Mouse (Mus musculus) myocyte (in vitro differentiated cells): ENCODE measurements around the gene Kcna2. TPM values are rescaled to one million over a fixed set of nuclear protein-coding genes. Genes with fewer than 3 reads are reported as not detected.

Experiments
- H3K27me3 ChIP-seq: one replicate; pipeline ENCODE4 v1.6.1; 2011; ENCODE audit not compliant: control insufficient read depth, insufficient read depth, insufficient read length
- H3K36me3 ChIP-seq: one replicate; pipeline ENCODE4 v1.6.1; 2011; ENCODE audit not compliant: control insufficient read depth, insufficient read depth
- H3K4me2 ChIP-seq: one replicate; pipeline ENCODE4 v1.6.1; 2011; ENCODE audit warnings: low read depth, control low read depth
- H3K4me3 ChIP-seq: one replicate; pipeline ENCODE4 v1.5.1; 2011; ENCODE audit warnings: mild to moderate bottlenecking, control low read depth, moderate library complexity
- H3K79me2 ChIP-seq: one replicate; pipeline ENCODE4 v1.6.1; 2011; ENCODE audit not compliant: control insufficient read depth, insufficient read depth
- H3ac ChIP-seq: one replicate; pipeline ENCODE4 v1.6.1; 2011; ENCODE audit not compliant: control insufficient read depth, insufficient read length
- CEBPB ChIP-seq: IDR thresholded peaks from 2 replicates; pipeline ENCODE4 v1.6.1; 2011; ENCODE audit warnings: mild to moderate bottlenecking, moderate library complexity; ENCODE audit not compliant: poor library complexity, insufficient read depth, severe bottlenecking
- E2F4 ChIP-seq: IDR thresholded peaks from one replicate; pipeline ENCODE4 v1.6.1; 2011; ENCODE audit warnings: mild to moderate bottlenecking, control low read depth, moderate library complexity; ENCODE audit not compliant: insufficient read depth
- MAX ChIP-seq: IDR thresholded peaks from one replicate; pipeline ENCODE4 v1.6.1; 2011; ENCODE audit warnings: low read depth, mild to moderate bottlenecking, control low read depth
- MYOD1 ChIP-seq, 3 experiments: IDR thresholded peaks; one replicate each; pipeline ENCODE4 v1.6.1; 2011; ENCODE audit warnings: control low read depth in 2 of 3, low read depth in 2 of 3, mild to moderate bottlenecking in 2 of 3, moderate library complexity in 1 of 3; ENCODE audit not compliant: insufficient read length in 2 of 3, control insufficient read depth in 1 of 3
- MYOG ChIP-seq, 3 experiments: IDR thresholded peaks; one replicate each; pipeline ENCODE4 v1.6.1; 2011; ENCODE audit warnings: control low read depth in 2 of 3, low read depth in 2 of 3, mild to moderate bottlenecking in 2 of 3; ENCODE audit not compliant: insufficient read length in 2 of 3, control insufficient read depth in 1 of 3, insufficient read depth in 1 of 3
- POLR2A ChIP-seq: IDR thresholded peaks from one replicate; pipeline ENCODE4 v1.6.1; 2011; ENCODE audit warnings: low read depth, mild to moderate bottlenecking, control low read depth, moderate library complexity; ENCODE audit not compliant: insufficient read length
- POLR2AphosphoS2 ChIP-seq: IDR thresholded peaks from one replicate; pipeline ENCODE4 v1.6.1; 2011; ENCODE audit warnings: low read depth, control low read depth; ENCODE audit not compliant: insufficient read length
- REST ChIP-seq: IDR thresholded peaks from one replicate; pipeline ENCODE4 v1.6.1; 2011; ENCODE audit warnings: mild to moderate bottlenecking, control low read depth, moderate library complexity; ENCODE audit not compliant: insufficient read depth, insufficient read length
- SRF ChIP-seq: IDR thresholded peaks from one replicate; pipeline ENCODE4 v1.6.1; 2011; ENCODE audit warnings: low read depth; ENCODE audit not compliant: control insufficient read depth, insufficient read length
- TCF12 ChIP-seq: IDR thresholded peaks from one replicate; pipeline ENCODE4 v1.6.1; 2011; ENCODE audit warnings: mild to moderate bottlenecking, control low read depth; ENCODE audit not compliant: poor library complexity, insufficient read depth, severe bottlenecking
- TCF3 ChIP-seq: IDR thresholded peaks from one replicate; pipeline ENCODE4 v1.6.1; 2011; ENCODE audit warnings: low read depth, control low read depth; ENCODE audit not compliant: insufficient read length
- USF1 ChIP-seq: IDR thresholded peaks from one replicate; pipeline ENCODE4 v1.6.1; 2011; ENCODE audit warnings: low read depth, mild to moderate bottlenecking, control low read depth, moderate library complexity
- polyA plus RNA-seq: library from polyadenylated mRNA; unstranded; fragments of >200 nt; fragmentation: generic; extraction: Trizol; gene quantifications from one replicate; pipeline ENCODE4 v1.2.1, GENCODE M21; 2012; ENCODE audit warnings: missing spikeins

Gene Kcna2
- polyA plus RNA-seq, 1 experiment = not detected

GRCm38 (mm10) chr3:107099866-107100265 is 1.1 kb upstream of the Kcna2 start:
- Histone ChIP-seq H3K4me2 (no peak overlapping the region), H3ac (no peak overlapping the region), H3K27me3 (peaks cover 51% of the 10 kb centered on the region), H3K79me2 (no peaks in the 10 kb centered on the region), H3K4me3 (no peak overlapping the region), H3K36me3 (no peaks in the 10 kb centered on the region)
- TF ChIP-seq USF1 (no peak), MAX (no peak), SRF (no peak), POLR2A (no peak), MYOD1 (IDR thresholded peaks at IDR 0.05; ENCODE audit: control insufficient read depth in 1 of 3, insufficient read length in 2 of 3, low read depth in 2 of 3) (no peak), E2F4 (no peak), CEBPB (no peak), POLR2AphosphoS2 (no peak), REST (no peak), TCF3 (no peak), MYOG (IDR thresholded peaks at IDR 0.05; ENCODE audit: control insufficient read depth in 1 of 3, insufficient read depth in 1 of 3, insufficient read length in 2 of 3, low read depth in 2 of 3) (no peak), TCF12 (no peak)

- no peaks in the 10 kb centered on the region for H3K36me3 ChIP-seq
- H3ac ChIP-seq = no peak overlapping the region
- H3K79me2 ChIP-seq = no peaks in the 10 kb centered on the region
- peaks cover 61% of the 10 kb centered on the region for H3K27me3 ChIP-seq
- TF ChIP-seq MYOG (IDR thresholded peaks at IDR 0.05; ENCODE audit: control insufficient read depth in 1 of 3, insufficient read depth in 1 of 3, insufficient read length in 2 of 3, low read depth in 2 of 3) = no peak
- no peak for TF ChIP-seq MAX
- no peak for TF ChIP-seq TCF12
- TF ChIP-seq SRF = no peak
- TF ChIP-seq TCF3 = no peak
- no peak for TF ChIP-seq E2F4
- TF ChIP-seq USF1 = no peak
- no peak for TF ChIP-seq CEBPB
- no peak for TF ChIP-seq POLR2A
- TF ChIP-seq MYOD1 (IDR thresholded peaks at IDR 0.05; ENCODE audit: control insufficient read depth in 1 of 3, insufficient read length in 2 of 3, low read depth in 2 of 3) = no peak
- no peak for TF ChIP-seq POLR2AphosphoS2
- TF ChIP-seq REST = no peak
- no peak overlapping the region for H3K4me3 ChIP-seq
- no peak overlapping the region for H3K4me2 ChIP-seq
Observed at GRCm38 (mm10) chr3:107101456-107101786, 475 bp downstream of the Kcna2 start.

- H3K27me3 ChIP-seq = peaks cover 61% of the 10 kb centered on the region
- no peak overlapping the region for H3ac ChIP-seq
- no peak overlapping the region for H3K4me3 ChIP-seq
- H3K79me2 ChIP-seq = no peaks in the 10 kb centered on the region
- H3K4me2 ChIP-seq = no peak overlapping the region
- TF ChIP-seq CEBPB (no peak), POLR2A (no peak), SRF (no peak), TCF3 (no peak), USF1 (no peak), TCF12 (no peak)
- H3K36me3 ChIP-seq = no peaks in the 10 kb centered on the region
Observed at GRCm38 (mm10) chr3:107101787-107102651, 1.1 kb downstream of the Kcna2 start.

GRCm38 (mm10) chr3:107103041-107103440 is 2.1 kb downstream of the Kcna2 start:
- Histone ChIP-seq H3K36me3 (no peaks in the 10 kb centered on the region), H3K79me2 (no peaks in the 10 kb centered on the region), H3ac (no peak overlapping the region), H3K4me2 (no peak overlapping the region), H3K27me3 (peaks cover 61% of the 10 kb centered on the region), H3K4me3 (no peak overlapping the region)
- no peak for TF ChIP-seq SRF
- TF ChIP-seq CEBPB = no peak
- no peak for TF ChIP-seq TCF3
- TF ChIP-seq REST = no peak
- no peak for TF ChIP-seq MAX
- TF ChIP-seq TCF12 = no peak
- no peak for TF ChIP-seq MYOD1 (IDR thresholded peaks at IDR 0.05; ENCODE audit: control insufficient read depth in 1 of 3, insufficient read length in 2 of 3, low read depth in 2 of 3)
- TF ChIP-seq MYOG (IDR thresholded peaks at IDR 0.05; ENCODE audit: control insufficient read depth in 1 of 3, insufficient read depth in 1 of 3, insufficient read length in 2 of 3, low read depth in 2 of 3) = no peak
- no peak for TF ChIP-seq USF1

- peaks cover 61% of the 10 kb centered on the region for H3K27me3 ChIP-seq
- no peaks in the 10 kb centered on the region for H3K79me2 ChIP-seq
- no peak overlapping the region for H3ac ChIP-seq
- TF ChIP-seq USF1 (no peak), SRF (no peak), MYOD1 (IDR thresholded peaks at IDR 0.05; ENCODE audit: control insufficient read depth in 1 of 3, insufficient read length in 2 of 3, low read depth in 2 of 3) (no peak), POLR2A (no peak), E2F4 (no peak), POLR2AphosphoS2 (no peak), TCF12 (no peak), TCF3 (no peak), MYOG (IDR thresholded peaks at IDR 0.05; ENCODE audit: control insufficient read depth in 1 of 3, insufficient read depth in 1 of 3, insufficient read length in 2 of 3, low read depth in 2 of 3) (no peak), MAX (no peak), CEBPB (no peak), REST (no peak)
- no peak overlapping the region for H3K4me2 ChIP-seq
- H3K36me3 ChIP-seq = no peaks in the 10 kb centered on the region
- no peak overlapping the region for H3K4me3 ChIP-seq
Observed at GRCm38 (mm10) chr3:107103462-107103861, 2.5 kb downstream of the Kcna2 start.
